Mouse (Mus musculus) layer of hippocampus, adult 9-11 months (tissue): ENCODE measurements around the gene Gcn1l1.
A peak's percentile ranks its signal among the peaks of the same experiment; 100 is the strongest.

Experiments used
- DNase-seq: peaks from one replicate; pipeline ENCODE4 v3.0.0; 2022

Gene Gcn1l1

DNA sequence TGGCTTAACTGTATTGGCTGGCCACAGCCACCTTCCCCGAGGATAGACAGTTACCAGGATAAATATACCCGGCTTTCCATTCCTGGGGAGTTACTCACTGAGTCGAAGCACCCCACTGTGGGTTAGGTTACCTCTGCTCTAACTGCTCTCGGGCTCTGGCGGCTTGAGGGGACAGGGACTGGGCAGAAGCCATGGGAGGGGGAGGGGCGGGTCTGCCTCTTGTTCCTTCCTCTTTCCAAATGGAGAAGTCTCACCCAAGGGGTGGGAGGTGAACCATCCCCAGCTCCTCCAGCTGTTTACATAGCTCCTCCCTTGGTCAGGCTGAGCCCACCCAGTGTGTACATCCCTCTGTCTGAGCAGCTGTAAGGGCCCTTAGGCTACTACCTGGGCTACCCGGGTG, 29.4 kb upstream of the Gcn1l1 start:
- no peak for DNase-seq

DNA sequence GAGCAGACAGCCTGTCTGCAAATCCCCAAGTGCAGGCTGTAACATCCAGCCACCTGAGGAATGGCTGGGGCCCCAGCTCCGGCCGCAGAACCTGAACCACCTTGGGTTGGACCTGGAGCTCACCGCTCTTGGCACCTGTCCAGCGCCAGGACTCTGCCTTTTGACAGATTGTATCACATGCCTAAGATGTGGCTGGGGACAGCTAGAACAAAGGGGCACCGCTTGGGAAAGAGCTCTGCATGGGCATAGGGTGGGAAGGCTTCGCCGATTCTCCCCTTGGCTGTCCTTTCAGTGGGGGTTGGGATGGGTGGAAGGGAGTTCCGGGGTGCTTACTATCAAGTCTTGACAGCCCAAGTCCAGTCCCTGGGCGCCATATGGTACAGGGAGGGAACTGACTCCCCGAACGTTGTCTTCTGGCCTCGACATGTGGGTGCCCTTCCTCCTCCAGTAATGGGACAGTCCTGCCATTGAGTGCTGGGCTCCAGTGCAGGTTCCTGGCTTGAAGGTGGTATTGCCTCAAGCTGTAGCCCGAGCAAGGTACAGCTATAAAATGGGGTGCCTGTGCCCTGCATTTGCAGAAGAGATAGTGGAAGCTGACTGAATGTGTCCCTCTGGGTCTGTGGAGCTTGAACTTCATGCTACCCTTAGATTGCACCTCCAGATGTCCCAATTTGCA, 26.9 kb upstream of the Gcn1l1 start:
- DNase-seq, result no peak

DNA sequence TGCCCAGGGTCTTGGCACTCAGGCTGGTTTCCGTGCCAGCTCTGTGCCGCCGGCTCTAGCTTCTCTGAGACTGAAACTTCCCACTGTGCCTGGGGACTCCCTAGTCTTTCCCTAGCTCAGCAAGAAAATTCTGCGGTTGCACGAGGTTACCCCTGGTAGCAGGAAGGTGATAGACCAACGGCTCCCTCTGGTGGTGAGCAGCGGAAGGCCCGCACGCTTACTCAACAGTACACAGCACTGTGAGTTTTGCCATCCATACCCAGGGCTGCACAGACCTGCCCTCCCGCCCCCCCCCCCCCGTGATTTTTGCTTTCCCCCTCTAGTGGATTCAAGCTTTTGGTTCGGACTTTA, 26.4 kb upstream of the Gcn1l1 start:
- DNase-seq, result peak; percentile 90

DNA sequence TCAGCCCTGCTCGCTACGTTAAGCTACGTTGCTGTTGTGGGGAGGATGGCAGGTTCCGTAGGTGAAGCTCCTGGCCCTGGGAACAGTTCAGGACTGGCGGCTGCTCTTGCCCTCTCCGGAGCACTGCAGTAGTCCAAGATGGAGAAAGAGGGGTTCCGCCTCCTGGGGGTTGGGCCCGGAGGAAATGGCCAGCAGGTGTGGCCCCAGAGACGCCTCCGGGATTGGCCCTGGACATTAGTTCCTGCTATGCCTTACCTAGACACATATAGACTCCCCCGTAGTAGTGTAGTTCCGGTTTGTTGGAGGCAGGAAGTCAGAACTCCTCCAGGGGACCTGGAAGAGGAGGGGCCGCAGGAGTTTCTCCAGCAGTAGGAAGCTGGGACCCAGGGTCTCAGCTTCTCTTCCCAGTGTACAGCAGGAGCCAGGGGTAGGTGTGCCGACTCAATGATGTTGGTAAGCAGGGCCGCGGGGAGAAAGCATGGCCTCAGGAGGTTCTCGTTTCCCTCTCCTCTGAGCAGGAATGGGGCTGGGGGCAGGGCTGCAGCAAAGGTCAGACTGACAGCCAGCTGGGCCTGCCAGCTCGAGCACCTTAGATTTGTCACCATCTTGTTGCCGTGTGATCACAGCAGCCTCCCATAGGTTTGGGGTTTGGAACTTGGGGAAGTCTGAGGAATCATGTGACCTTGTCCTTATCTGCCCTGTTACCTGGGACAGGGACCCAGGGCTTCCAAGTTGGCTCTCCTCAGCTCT, 22.2 kb upstream of the Gcn1l1 start:
- no peak for DNase-seq

DNA sequence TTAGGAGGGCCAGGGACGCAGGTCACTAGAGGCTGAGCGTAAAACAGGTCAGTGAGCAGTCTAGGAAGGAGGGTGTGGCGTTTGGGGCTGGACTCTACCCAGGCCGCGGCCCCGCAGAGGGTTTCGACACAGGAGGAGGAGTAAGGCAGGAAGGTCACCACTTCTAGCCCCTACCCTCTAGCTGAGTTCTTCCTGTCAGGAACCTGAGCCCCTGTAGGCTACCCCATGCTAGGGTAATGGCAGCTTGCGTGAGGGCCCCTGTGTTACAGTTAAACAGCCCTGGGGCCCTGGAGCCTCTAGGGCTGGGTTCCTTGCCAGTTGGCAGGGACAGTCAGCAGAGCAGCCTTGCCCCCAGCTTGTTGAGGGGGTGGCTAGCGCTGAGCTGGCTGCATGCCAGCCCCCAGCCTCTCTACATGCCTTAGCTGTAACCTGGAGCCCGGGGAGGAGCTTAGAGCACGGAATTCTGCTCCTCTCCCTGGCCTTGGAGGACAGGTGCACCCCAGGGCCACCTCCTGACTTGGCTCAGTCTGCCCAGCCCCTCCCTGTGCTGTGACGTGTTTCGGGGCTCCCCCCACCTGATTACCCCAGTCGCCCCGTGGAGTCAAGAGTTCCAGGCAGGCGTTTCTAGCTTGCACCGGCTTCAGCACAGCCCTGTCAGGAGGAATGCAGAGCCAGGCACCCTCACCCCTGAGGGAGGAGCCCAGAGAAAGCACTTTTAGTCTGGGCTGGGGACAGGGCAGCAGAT, 21.4 kb upstream of the Gcn1l1 start:
- peak; percentile 86 for DNase-seq

DNA sequence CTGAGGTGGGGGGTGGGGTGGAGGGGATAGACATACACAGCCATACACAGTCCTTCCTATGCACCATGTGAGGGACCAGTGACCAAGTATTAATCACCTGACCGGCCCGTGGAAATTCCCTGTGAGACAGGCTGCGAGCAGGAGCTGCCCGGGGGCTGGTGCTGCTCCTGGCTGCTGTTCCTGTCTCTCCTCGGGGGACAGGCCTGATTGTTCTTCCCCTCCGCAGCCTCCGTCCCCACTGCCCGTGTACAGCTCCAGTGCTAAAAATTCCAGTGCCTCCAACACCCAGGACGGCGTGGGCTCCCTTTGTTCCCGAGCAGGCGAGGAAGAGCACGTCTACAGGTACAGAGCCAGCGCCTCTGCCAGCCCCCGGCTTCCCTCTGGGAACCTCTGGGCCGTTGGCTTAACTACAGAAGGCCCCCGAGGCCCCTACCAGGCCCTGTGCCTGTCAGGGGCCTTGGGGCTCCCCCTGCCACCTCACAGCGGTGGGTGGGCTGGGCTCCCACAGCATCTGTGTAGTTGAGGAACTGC, 20.3 kb upstream of the Gcn1l1 start:
- DNase-seq, result no peak

DNA sequence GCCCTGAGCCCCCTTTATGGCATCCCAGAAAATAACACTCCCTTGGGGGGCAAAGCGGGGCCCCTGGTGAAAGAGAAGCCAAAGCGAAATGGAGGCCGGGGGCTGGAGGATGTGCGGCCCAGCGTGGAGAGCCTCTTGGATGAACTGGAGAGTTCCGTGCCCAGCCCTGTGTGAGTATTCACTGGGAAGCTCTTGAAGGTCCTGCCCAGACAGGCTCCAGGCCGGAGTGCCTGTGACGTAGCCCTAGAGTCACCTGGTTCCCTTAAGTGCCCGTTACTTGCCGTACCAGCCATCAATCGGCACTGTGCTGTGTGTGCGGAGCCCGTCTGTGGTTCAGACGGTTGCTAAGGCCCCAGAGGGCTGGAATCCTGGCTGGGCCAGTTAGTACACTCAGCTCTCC, 19.4 kb upstream of the Gcn1l1 start:
- no peak for DNase-seq

DNA sequence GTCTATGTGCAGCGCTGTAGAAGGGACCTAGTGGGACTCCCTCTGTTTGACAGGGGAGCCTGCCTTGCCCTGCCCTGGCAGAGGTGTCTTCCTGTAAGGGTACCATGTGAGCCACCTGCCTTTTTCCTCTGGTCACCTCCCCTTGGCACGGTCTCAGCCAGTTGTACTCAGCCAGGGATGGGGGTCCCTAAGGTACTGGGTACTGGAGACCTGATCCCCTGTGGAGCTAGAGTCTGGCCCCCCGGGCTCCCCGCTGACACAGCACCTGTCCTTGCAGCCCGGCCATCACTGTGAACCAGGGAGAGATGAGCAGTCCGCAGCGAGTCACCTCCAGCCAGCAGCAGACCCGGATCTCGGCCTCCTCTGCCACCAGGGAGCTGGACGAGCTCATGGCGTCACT, 18.5 kb upstream of the Gcn1l1 start:
- no peak for DNase-seq

DNA sequence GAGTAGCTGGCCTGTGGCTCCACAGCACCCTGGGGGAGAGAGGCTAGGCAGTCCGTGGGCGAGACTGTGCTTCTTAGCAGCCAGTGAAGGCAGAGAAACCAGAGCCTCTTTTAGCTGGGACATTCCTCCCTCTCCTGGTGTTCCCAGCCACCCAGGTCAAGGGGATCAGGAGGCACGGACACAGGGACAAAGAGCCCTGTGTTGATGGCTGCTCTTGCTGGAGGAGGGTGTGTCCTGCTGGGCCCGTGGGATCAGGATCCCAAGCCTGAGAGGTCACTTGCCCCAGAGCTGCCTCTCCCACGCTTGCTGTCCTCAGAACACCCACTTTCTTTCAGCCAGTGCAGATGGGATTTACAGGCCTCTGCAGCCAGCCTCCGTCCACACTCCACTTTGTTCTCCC, 18.0 kb upstream of the Gcn1l1 start:
- DNase-seq, result no peak

DNA sequence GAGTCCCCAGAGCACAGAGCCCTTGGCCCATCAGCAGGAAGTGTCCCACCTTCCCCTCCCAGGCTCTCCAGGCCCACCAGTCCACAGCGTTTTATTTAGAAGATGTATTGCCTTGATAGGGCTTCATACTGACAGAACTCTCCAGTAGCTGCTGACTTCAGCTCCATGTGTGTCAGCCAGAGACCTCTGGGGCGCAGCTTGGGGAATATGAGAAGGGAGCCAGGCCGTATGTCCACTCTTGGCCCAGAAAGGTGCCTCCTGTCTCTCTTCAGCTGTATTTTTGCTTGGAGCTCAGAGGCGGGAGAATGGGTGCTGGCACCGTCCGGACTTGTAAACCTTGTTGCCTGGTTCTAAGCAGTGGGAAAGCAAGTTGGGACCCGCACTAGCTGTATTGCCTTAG, 17.6 kb upstream of the Gcn1l1 start:
- no peak for DNase-seq

DNA sequence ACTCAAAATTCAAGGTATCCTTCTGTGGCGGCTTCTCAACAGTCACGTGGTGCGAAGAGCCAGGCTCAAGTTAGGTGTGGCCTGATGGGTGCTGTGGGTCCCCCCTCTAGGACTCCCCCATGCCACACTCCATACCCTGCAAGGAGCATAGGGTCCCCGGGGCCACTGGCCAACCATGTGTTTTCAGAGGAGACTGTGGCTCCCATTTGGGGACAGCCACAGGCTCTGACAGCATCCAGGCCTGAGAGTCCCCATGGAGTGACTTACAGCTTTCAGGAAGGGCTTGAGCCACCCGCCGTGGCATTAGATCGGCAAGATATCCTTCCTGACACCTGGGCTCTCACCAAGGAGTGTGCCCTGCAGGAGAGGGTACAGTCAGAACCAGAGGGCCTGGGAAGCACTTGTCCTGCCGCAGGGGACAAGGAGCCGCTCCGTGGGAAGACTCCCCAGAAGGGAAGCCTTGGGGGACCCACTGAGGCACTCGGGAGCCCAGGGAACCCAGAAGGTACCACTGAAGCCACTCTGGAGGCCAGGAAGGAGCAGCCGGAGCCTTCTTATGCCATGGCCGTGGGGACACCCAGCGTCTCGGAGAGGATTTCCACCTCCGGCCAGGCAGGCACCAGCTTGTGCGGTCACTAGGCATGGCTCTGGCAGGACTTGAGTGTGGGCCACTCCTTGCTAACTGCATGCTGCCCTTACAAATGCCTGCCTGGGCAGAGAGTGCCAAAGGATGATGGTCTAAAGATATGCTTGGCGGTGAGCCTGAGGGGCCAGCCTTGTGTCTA, 16.4 kb upstream of the Gcn1l1 start:
- DNase-seq, result no peak

DNA sequence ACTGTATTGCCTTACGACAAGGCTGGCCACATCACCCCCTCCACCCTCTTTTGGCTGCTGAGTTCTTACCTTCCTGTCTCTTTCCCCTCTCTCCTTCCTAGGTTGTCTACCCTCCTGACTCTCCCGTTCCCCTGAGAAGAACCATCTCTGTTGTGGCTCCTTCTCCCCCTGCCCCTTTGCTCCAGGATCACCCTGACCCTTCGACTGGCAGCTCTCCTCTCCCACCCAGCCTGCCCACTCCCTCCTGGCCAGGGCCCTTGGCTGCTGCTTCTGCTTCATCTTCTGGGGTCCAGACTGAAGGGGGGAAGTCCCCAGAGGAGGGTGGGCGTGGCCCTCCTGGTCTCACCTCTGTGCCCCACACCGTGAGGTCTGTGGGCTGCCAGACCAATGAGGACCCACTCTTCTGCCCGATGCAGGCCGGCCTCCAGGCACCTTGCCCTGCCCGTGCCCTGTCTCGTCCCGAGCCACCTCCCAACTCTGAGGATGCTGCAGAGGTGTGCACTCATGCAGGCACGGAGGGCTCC, 14.5 kb upstream of the Gcn1l1 start:
- no peak for DNase-seq

DNA sequence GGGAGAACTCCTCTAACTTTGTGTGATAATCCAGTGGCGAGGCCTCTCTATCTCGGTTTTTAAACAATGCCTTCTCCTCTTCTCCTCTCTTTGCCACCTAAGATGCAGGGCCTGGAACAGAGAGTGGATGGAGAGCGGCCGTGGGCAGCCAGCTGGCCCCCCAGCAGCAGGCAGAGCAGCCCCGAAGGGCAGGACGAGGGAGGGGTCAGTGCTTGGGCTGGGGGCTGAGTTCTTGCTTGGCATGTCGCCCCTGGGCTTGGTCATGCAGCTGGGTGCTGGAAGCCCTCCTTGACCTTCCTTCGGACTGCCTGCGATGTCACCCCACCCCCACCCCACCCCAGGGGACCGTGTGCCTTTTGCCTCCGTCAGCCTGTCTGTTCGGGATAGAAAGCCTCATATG, 13.7 kb upstream of the Gcn1l1 start:
- no peak for DNase-seq

DNA sequence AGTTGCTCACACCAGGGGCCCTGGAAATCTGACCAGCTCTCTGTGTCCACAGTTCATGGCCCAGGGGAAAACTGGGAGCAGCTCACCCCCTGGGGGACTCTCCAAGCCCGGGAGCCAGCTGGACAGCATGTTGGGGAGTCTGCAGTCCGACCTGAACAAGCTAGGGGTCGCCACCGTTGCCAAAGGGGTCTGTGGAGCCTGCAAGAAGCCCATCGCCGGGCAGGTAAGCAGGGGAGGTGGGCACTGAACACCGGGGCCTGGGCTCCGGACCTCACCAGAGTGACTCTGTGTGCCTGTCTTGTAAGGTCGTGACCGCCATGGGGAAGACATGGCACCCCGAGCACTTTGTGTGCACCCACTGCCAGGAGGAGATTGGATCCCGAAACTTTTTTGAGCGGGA, 13.3 kb upstream of the Gcn1l1 start:
- no peak for DNase-seq

DNA sequence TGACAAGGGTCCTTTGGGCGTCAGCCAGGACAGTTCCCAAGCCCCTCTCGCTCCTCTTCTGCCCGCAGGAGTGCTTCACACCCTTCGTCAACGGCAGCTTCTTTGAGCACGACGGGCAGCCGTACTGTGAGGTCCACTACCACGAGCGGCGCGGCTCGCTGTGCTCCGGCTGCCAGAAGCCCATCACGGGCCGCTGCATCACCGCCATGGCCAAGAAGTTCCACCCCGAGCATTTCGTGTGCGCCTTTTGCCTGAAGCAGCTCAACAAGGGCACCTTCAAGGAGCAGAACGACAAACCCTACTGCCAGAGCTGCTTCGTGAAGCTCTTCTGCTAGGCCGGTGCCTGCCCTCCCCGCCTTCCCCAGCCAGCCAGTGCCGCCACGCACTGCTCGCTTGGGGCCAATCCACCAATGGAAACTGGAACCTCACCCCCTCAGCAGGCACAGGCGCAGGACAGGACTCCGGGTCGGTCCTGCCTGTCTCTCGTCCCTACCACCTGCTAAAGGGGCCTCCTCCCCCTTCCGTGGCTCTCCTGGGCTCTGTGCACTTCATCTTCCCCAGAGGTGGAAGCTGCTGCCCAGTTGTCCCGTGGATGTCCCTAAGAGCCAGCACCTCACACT, 11.1 kb upstream of the Gcn1l1 start:
- no peak for DNase-seq

DNA sequence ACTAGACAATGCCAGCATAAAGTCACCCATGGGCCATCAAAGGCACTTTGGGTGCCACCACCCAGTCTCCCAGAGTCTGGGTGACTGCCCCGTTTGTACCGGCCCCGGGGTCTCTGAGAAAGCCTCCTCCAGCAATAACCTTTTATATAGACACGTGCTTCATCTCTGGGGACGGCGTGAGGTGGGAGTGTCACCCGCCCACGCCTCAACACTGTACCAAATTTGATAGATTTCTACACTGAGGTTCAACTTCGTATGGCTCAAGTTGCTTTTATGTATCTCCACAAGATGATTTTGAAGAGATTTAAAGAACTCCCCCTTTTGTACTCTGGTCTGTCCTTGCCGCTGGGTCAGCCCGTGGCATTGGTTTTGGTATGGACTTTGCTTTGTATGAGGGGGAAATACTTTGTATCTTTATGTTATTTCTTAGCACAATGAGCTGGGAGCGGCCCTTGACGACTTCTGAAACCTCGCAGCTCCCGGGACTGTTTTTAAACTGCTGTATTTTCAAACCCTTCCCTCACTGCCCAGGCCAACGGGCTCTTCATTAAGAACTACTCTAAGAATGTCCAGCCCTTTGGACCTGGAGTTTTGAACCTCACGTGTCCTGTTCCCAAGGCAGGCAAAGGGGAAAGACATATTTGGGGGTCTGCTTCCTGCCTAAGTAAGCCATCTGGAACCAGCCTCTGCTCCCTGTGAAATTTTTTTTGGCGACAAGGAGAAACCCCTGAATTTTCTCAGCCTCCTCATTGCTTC, 10.3 kb upstream of the Gcn1l1 start:
- no peak for DNase-seq

DNA sequence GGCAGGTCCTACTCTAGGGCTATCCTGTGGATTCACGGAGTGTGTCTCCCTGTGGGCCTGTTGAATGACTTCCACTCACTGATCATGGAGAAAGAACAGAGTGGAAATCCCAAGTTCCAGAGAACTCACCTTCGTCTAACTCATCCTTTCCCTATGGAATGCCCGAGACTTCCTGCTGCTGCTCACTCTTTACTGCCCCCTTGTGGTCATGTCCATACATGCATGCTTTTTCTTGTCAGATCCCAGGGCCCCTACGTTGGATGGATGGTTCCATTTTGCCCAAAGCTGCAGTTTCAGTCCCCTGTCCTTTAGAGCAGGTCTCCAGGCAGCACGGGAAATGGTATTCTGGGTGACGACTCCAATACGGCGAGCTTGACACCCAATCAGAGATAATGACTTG, 8.8 kb upstream of the Gcn1l1 start:
- peak; percentile 60 for DNase-seq

DNA sequence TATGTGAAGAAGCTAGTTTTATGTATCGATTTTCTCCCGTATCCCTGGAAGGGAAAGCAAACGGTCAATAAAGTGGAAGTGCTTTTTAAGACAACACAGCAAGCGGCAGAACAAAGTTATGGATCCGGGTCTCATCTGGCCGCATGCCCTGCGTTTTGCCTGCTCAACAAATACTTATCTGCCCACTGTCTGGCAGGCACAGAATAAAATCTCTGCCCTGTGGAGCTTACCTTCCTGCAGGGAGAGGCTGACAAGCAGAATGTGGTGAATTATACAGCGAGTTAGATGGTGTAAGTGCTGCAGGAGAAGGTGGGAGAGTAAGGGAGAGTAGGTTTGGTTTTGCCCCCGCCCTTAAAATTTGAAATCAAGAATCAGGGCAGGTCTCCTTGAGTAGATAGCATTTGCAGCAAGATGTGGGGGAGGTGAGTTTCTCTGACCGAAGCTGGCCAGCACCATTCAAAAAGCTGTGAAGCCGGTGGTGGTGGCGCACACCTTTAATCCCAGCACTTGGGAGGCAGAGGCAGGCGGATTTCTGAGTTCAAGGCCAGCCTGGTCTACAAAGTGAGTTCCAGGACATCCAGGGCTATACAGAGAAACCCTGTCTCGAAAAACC, 6.8 kb upstream of the Gcn1l1 start:
- no peak for DNase-seq

DNA sequence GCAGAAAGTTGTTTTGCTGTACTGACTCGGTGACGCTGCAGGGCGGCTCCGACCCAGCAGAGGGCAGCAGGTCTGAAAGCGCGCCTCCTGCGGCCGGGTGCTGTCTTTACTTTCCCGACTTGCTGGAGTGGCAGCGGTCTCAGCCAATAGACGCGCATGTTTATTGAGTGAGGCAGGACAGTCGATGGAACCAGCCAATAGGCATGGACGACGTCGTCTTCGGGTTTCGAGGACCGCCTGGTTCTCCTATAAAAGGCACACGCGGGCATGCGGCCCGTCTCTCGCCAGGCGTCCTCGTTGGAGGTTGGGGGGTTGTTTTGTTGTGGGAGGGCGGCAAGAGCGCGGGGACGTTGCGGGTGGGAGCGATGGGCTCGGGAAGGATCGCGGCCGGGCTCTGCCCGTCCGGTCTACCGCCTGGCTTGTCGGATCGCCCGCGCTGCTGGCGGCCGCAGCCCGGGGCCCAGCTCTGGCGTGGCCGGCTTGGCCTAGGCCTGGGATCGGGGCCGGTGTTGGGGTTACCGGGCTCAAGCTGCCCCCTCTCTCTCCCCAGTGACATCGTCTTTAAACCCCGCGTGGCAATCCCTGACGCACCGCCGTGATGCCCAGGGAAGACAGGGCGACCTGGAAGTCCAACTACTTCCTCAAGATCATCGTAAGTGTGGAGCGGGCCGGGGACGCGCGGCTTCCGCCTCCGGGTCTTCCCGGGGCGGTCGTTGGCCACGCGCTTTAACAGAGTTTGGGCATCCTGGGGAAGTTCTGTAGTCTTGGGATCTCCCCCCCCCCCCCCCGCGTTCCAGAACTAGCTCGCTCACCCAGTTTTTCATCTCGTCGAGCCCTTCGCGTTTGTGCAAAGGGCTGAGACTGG, 5.6 kb upstream of the Gcn1l1 start, which contains the start of gene Rplp0:
Gene Rplp0, plus strand, starts transcription at position 231 of the 865 bp plus-strand sequence.
- peak; percentile 99 for DNase-seq

DNA sequence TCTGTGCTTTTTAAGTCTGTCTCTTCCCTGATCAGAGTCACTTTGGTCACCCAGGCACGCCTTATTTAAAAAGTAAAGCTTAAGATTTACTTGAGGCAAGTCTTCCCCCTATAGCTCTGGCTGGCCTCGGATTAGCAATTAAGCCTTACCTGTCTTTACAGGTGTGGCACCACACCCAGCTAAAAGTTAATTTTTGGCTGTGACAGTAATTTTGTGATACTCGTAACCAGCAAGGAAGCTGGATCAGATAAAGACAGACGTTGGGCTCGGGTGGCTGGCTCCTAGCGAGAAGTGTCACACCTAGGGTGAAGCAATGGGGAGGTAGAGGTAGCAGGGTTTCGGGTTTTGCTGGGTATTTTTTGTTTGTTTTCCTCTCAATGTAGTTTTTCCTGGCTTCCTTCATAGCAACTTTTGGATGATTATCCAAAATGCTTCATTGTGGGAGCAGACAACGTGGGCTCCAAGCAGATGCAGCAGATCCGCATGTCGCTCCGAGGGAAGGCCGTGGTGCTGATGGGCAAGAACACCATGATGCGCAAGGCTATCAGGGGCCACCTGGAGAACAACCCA, 4.6 kb upstream of the Gcn1l1 start:
- no peak for DNase-seq
